Mouse (Mus musculus): ENCODE results near the gene Mien1. TPM values are rescaled to one million over a fixed set of nuclear protein-coding genes. Genes with fewer than 3 reads are reported as not detected.
A peak's percentile ranks its signal among the peaks of the same experiment; 100 is the strongest.

Gene Mien1
- polyA plus RNA-seq, 1 experiment: not detected

- Histone ChIP-seq H3K4me1 (ENCODE audit: control insufficient read depth, insufficient read depth, low read length) (peaks cover 27% of the 10 kb centered on the region), H3K27ac (ENCODE audit: insufficient read depth, low read depth, low read length) (peak overlapping the region; percentile 26; the same call in 1 of the 2 replicates), H3K4me3 (ENCODE audit: insufficient read depth, low read depth, low read length) (no peak overlapping the region)
- TF ChIP-seq CTCF (IDR thresholded peaks at IDR 0.05; ENCODE audit: insufficient read depth, low read depth, low read length) (no peak), POLR2A (IDR thresholded peaks at IDR 0.05; ENCODE audit: insufficient read depth, low read depth, low read length) (no peak)
- 23% methylated on average over 6 of the region's 6 CpGs for WGBS
These were observed 20.5 kb downstream of the Mien1 start for GRCm38 (mm10) chr11:98418273-98418672.

GRCm38 (mm10) chr11:98417074-98417473 lies 21.7 kb downstream of the Mien1 start:
- 90% methylated on average over 1 of the region's 1 CpGs for WGBS
- TF ChIP-seq POLR2A (IDR thresholded peaks at IDR 0.05; ENCODE audit: insufficient read depth, low read depth, low read length): no peak
- TF ChIP-seq CTCF (IDR thresholded peaks at IDR 0.05; ENCODE audit: insufficient read depth, low read depth, low read length): no peak
- Histone ChIP-seq H3K4me3 (ENCODE audit: insufficient read depth, low read depth, low read length) (no peak overlapping the region), H3K4me1 (ENCODE audit: control insufficient read depth, insufficient read depth, low read length) (peaks cover 38% of the 10 kb centered on the region), H3K27ac (ENCODE audit: insufficient read depth, low read depth, low read length) (no peak overlapping the region)

- no peak overlapping the region for H3K4me3 ChIP-seq (ENCODE audit: insufficient read depth, low read depth, low read length)
These were observed 24.6 kb downstream of the Mien1 start for GRCm38 (mm10) chr11:98414162-98414561.

DNA sequence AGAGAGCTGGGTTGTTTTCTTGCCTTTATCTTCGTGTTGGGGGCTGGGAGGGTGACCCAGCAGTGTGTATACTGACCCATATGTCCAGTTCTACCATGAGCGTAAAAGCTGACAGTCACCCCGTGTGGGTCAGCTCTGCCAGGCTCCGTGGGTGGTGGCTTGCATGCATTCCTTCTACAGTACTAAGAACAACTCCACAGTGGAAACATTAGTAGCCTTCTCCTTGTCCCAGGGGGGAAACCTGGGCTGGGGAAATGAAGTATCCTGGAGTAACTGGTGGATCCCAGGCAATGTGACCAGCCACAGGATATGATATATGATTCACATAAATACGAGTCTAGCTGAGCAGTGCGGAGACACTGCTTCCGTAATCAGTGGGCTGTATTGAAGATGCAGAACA lies 25.1 kb downstream of the Mien1 start:
- H3K4me1 ChIP-seq (ENCODE audit: control insufficient read depth, insufficient read depth, low read length): peaks cover 26% of the 10 kb centered on the region
- H3K27ac ChIP-seq (ENCODE audit: insufficient read depth, low read depth, low read length): no peak overlapping the region
- H3K4me3 ChIP-seq (ENCODE audit: insufficient read depth, low read depth, low read length): peak overlapping the region; percentile 49; the same call in 1 of the 2 replicates
- TF ChIP-seq CTCF (IDR thresholded peaks at IDR 0.05; ENCODE audit: insufficient read depth, low read depth, low read length): no peak
- no peak for TF ChIP-seq POLR2A (IDR thresholded peaks at IDR 0.05; ENCODE audit: insufficient read depth, low read depth, low read length)
- WGBS: 24% methylated on average over 7 of the region's 7 CpGs

More at GRCm38 (mm10) chr11:98414162-98414561, 24.6 kb downstream of the Mien1 start:
- Histone ChIP-seq H3K4me1 (ENCODE audit: control insufficient read depth, insufficient read depth, low read length) (peaks cover 31% of the 10 kb centered on the region), H3K27ac (ENCODE audit: insufficient read depth, low read depth, low read length) (no peak overlapping the region)
- 41% methylated on average over 2 of the region's 2 CpGs for WGBS
- no peak for TF ChIP-seq POLR2A (IDR thresholded peaks at IDR 0.05; ENCODE audit: insufficient read depth, low read depth, low read length)
- no peak for TF ChIP-seq CTCF (IDR thresholded peaks at IDR 0.05; ENCODE audit: insufficient read depth, low read depth, low read length)

DNA sequence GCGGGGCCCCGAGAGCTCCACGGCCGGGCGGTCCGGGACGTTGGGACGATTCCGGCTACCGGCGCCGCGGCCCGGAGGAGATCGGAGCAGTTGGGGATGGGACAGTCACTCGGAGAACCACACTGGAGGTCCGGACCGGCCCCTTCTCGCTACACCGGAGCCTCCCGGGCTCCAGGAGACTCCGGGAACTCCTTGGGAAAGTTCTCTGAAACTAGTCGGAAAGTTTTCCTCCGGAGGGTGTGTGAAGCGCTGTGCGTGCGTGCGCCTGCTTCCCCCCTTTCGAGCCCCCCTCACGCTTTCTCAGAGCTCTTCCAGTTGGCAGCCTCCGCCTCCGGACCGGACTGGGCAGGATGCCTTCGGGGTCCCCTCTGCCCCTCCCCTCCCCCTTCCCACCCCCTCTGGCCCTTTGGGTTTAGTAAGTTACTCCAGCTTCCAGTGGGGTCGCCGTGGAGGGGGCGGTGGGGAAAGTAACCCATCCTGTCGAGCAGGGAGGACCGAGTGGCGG lies 25.9 kb downstream of the Mien1 start:
- under 1% methylated on average over 40 of the region's 40 CpGs for WGBS
- TF ChIP-seq POLR2A (IDR thresholded peaks at IDR 0.05; ENCODE audit: insufficient read depth, low read depth, low read length) (no peak), CTCF (IDR thresholded peaks at IDR 0.05; ENCODE audit: insufficient read depth, low read depth, low read length) (no peak)
- Histone ChIP-seq H3K4me3 (ENCODE audit: insufficient read depth, low read depth, low read length) (peak overlapping the region; percentile 49), H3K4me1 (ENCODE audit: control insufficient read depth, insufficient read depth, low read length) (peaks cover 21% of the 10 kb centered on the region), H3K27ac (ENCODE audit: insufficient read depth, low read depth, low read length) (no peak overlapping the region)

DNA sequence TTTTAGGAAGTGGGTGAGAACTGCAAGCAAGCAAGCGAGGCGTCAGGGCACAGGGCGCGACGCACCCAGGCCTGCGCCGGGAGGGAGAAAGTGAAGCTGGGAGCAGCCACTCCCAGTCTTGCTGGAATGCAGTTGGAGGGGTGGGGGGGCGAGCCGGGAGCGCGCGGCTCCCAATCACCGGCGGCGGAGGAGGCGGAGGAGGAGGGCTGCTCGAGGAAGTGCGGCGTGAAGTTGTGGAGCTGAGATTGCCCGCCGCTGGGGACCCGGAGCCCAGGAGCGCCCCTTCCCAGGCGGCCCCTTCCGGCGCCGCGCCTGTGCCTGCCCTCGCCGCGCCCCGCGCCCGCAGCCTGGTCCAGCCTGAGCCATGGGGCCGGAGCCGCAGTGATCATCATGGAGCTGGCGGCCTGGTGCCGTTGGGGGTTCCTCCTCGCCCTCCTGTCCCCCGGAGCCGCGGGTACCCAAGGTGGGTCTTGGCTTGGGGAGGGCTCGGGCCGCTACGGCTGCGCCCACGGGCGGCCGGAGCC lies 26.5 kb downstream of the Mien1 start, which contains the start of gene Erbb2:
Erbb2 (plus strand) TSS at position 198 of the 524 bp plus-strand sequence.
- TF ChIP-seq POLR2A (IDR thresholded peaks at IDR 0.05; ENCODE audit: insufficient read depth, low read depth, low read length) (no peak), CTCF (IDR thresholded peaks at IDR 0.05; ENCODE audit: insufficient read depth, low read depth, low read length) (no peak)
- peak within 1 kb of the TSS; percentile 49 for H3K4me3 ChIP-seq (ENCODE audit: insufficient read depth, low read depth, low read length)
- 1% methylated on average over 48 of the region's 49 CpGs for WGBS
- no peak within 1 kb of the TSS for H3K27ac ChIP-seq (ENCODE audit: insufficient read depth, low read depth, low read length)
- peaks cover 21% of the 10 kb centered on the region for H3K4me1 ChIP-seq (ENCODE audit: control insufficient read depth, insufficient read depth, low read length)

DNA sequence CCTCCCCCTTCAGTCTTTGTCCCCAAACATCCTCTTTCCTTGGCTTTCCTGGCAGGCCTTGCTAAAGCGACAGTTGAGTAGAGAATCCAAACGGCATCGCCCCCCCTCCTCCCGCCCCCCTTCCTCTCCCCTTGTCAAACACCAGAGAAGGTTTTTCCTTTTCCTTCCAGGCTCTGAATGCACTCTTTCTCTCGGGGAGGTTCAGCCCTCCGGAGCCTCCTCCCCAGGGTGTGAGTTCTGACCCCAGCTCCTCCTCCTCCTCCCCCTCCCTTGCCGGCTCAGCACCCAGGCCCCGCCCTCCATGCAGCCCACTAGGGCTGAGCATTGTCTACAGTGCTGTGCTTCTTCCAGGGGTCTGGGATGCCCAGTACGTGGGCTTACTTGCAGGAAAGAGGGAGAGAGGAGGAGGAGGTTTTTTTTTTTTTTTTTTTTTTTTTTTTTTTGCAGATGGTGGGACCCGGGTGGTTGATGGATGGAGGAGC lies 29.4 kb downstream of the Mien1 start:
- 12% methylated on average over 10 of the region's 10 CpGs for WGBS
- TF ChIP-seq POLR2A (IDR thresholded peaks at IDR 0.05; ENCODE audit: insufficient read depth, low read depth, low read length) (no peak), CTCF (IDR thresholded peaks at IDR 0.05; ENCODE audit: insufficient read depth, low read depth, low read length) (no peak)

GRCm38 (mm10) chr11:98408872-98409271 lies 29.9 kb downstream of the Mien1 start:
- no peak overlapping the region for H3K4me3 ChIP-seq (ENCODE audit: insufficient read depth, low read depth, low read length)
- WGBS: 76% methylated on average over 8 of the region's 8 CpGs
- H3K27ac ChIP-seq (ENCODE audit: insufficient read depth, low read depth, low read length): no peak overlapping the region
- peaks cover 18% of the 10 kb centered on the region for H3K4me1 ChIP-seq (ENCODE audit: control insufficient read depth, insufficient read depth, low read length)
- no peak for TF ChIP-seq POLR2A (IDR thresholded peaks at IDR 0.05; ENCODE audit: insufficient read depth, low read depth, low read length)
- no peak for TF ChIP-seq CTCF (IDR thresholded peaks at IDR 0.05; ENCODE audit: insufficient read depth, low read depth, low read length)

More for the DNA sequence above, 29.4 kb downstream of the Mien1 start:
- Histone ChIP-seq H3K4me1 (ENCODE audit: control insufficient read depth, insufficient read depth, low read length) (peaks cover 21% of the 10 kb centered on the region), H3K4me3 (ENCODE audit: insufficient read depth, low read depth, low read length) (no peak overlapping the region), H3K27ac (ENCODE audit: insufficient read depth, low read depth, low read length) (no peak overlapping the region)

GRCm38 (mm10) chr11:98406621-98407020 lies 32.2 kb downstream of the Mien1 start:
- H3K4me3 ChIP-seq (ENCODE audit: insufficient read depth, low read depth, low read length): no peak overlapping the region
- no peak overlapping the region for H3K27ac ChIP-seq (ENCODE audit: insufficient read depth, low read depth, low read length)
- 70% methylated on average over 6 of the region's 6 CpGs for WGBS
- H3K4me1 ChIP-seq (ENCODE audit: control insufficient read depth, insufficient read depth, low read length): peaks cover 2% of the 10 kb centered on the region; the same call in 1 of the 2 replicates
- TF ChIP-seq POLR2A (IDR thresholded peaks at IDR 0.05; ENCODE audit: insufficient read depth, low read depth, low read length): no peak
- TF ChIP-seq CTCF (IDR thresholded peaks at IDR 0.05; ENCODE audit: insufficient read depth, low read depth, low read length): no peak

Data from olfactory bulb, adult 2 months (tissue).